Mouse (Mus musculus): ENCODE data around the gene Dpy19l3. TPM values are rescaled to one million over a fixed set of nuclear protein-coding genes. Genes with fewer than 3 reads are reported as not detected.

Dpy19l3 gene
- polyA plus RNA-seq, 1 experiment from 2014 or later: 31.5 TPM

- WGBS: 29% methylated on average over 18 of the region's 18 CpGs
- peaks cover 75% of the 10 kb centered on the region for H3K4me1 ChIP-seq
- no peaks in the 10 kb centered on the region for H3K36me3 ChIP-seq (replicated peaks)
- DNase-seq (ENCODE audit: extremely low spot score, low spot score): peak; percentile 82
- H3K9me3 ChIP-seq: 0 out of 2 replicates have a peak, but pooled peaks cover 4% of the 10 kb centered on the region
- H3K27ac ChIP-seq: peak overlapping the region; percentile 90
- H3K27me3 ChIP-seq (ENCODE audit: poor library complexity, severe bottlenecking): no peaks in the 10 kb centered on the region
- peak overlapping the region; percentile 23 for H3K4me3 ChIP-seq
These were observed 85.9 kb downstream of the Dpy19l3 start for GRCm38 (mm10) chr7:35668066-35669041.

- H3K9me3 ChIP-seq: peaks cover 14% of the 10 kb centered on the region; the same call in 1 of the 2 replicates
- H3K4me1 ChIP-seq: peaks cover 51% of the 10 kb centered on the region
- no peaks in the 10 kb centered on the region for H3K36me3 ChIP-seq (replicated peaks)
- no peak overlapping the region for H3K4me3 ChIP-seq
- WGBS: 54% methylated on average over 16 of the region's 16 CpGs
- DNase-seq (ENCODE audit: extremely low spot score, low spot score): no peak
- no peaks in the 10 kb centered on the region for H3K27me3 ChIP-seq (ENCODE audit: poor library complexity, severe bottlenecking)
- peak overlapping the region; percentile 72 for H3K27ac ChIP-seq
These were observed 90.4 kb downstream of the Dpy19l3 start for GRCm38 (mm10) chr7:35663790-35664376.

- no peaks in the 10 kb centered on the region for H3K27me3 ChIP-seq (ENCODE audit: poor library complexity, severe bottlenecking)
- H3K36me3 ChIP-seq (replicated peaks): no peaks in the 10 kb centered on the region
- no peak overlapping the region for H3K27ac ChIP-seq
- H3K9me3 ChIP-seq: peaks cover 10% of the 10 kb centered on the region; the same call in 1 of the 2 replicates
- WGBS: 58% methylated on average over 3 of the region's 3 CpGs
- H3K4me1 ChIP-seq: peaks cover 20% of the 10 kb centered on the region
- DNase-seq (ENCODE audit: extremely low spot score, low spot score): no peak
- no peak overlapping the region for H3K4me3 ChIP-seq
These were observed 95.1 kb downstream of the Dpy19l3 start for GRCm38 (mm10) chr7:35659173-35659572.

- DNase-seq (ENCODE audit: extremely low spot score, low spot score): no peak
- Histone ChIP-seq H3K4me3 (no peak overlapping the region), H3K27ac (no peak overlapping the region), H3K36me3 (replicated peaks) (no peaks in the 10 kb centered on the region), H3K9me3 (peaks cover 10% of the 10 kb centered on the region; the same call in 1 of the 2 replicates), H3K4me1 (peaks cover 7% of the 10 kb centered on the region; the same call in 1 of the 2 replicates), H3K27me3 (ENCODE audit: poor library complexity, severe bottlenecking) (no peaks in the 10 kb centered on the region)
- WGBS: 42% methylated on average over 6 of the region's 6 CpGs
These were observed 96.4 kb downstream of the Dpy19l3 start for GRCm38 (mm10) chr7:35657829-35658228.

DNA sequence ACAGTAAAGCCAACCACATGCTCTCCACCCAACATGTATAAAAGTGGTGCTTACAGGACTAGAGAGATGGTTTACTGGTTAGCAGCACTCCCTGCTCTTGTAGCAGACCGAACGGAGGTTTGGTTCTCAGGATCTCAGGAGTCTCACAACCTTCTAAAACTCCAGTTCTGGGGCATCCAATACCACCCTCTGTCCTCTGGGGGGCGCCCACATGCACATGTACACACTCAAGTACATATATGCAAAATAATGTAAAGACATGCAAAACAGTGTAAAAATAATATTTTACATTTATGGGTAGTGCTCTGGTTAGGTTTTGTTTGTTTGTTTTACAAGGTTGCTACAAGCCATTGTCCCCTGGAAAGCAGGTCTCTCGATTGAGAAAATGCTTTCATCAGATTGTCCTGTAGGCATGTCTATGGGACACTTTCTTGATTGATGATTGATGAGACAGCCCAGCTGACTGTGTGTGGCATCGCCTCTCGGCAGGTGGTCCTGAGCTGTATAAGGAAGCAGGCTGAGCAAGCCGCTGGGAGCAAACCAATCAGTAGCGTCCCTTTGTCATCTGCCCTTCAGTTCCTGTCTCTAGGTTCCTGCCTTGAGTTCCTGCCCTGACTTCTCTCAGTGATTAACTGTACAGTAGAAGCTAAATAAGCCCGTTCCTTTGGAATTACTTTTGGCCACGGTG is 102.5 kb downstream of the Dpy19l3 start:
- H3K9me3 ChIP-seq: peaks cover 9% of the 10 kb centered on the region; the same call in 1 of the 2 replicates
- no peaks in the 10 kb centered on the region for H3K27me3 ChIP-seq (ENCODE audit: poor library complexity, severe bottlenecking)
- no peak for DNase-seq (ENCODE audit: extremely low spot score, low spot score)
- no peaks in the 10 kb centered on the region for H3K36me3 ChIP-seq (replicated peaks)
- 89% methylated on average over 10 of the region's 10 CpGs for WGBS
- H3K4me1 ChIP-seq: peaks cover 8% of the 10 kb centered on the region
- no peak overlapping the region for H3K4me3 ChIP-seq
- no peak overlapping the region for H3K27ac ChIP-seq

DNA sequence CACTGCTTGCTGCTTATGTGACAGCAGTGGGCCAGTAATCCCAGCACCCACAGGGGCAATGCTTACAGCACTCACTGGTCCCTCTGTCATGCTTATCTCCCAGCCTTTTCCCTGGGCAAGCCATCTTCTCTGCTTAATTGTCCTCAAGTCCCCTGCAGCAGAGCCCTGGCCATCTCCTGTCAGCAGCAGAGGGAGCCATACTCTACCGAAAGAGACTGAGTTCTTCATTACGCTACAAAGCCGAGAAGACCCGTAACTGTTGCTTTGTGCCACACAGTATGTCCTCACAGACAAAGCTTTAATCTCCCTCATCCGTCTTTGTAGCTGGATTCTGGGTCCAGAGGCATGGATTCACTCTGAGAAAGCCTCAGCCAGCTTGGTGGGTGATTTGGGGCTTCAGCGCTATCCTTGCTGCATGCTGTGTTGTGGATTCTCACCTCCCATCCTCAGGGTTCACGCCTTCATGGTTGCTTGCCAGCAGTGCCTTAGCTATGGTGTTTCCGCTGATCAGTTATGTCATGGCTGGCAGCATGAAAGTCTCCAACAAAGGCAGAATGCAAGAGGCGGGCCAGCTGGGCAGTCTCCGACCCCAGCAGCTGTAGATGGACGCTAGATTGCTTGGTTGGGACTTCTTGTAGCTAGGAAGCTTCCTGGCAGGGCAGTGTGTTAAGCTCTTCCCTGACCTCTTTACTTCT is 103.4 kb downstream of the Dpy19l3 start:
- H3K27me3 ChIP-seq (ENCODE audit: poor library complexity, severe bottlenecking): no peaks in the 10 kb centered on the region
- 0 out of 2 replicates have a peak overlapping the region, but pooled peaks have one; percentile 15 for H3K27ac ChIP-seq
- no peak for DNase-seq (ENCODE audit: extremely low spot score, low spot score)
- peaks cover 16% of the 10 kb centered on the region for H3K4me1 ChIP-seq
- WGBS: 76% methylated on average over 11 of the region's 11 CpGs
- no peak overlapping the region for H3K4me3 ChIP-seq
- H3K36me3 ChIP-seq (replicated peaks): no peaks in the 10 kb centered on the region
- peaks cover 9% of the 10 kb centered on the region; the same call in 1 of the 2 replicates for H3K9me3 ChIP-seq

DNA sequence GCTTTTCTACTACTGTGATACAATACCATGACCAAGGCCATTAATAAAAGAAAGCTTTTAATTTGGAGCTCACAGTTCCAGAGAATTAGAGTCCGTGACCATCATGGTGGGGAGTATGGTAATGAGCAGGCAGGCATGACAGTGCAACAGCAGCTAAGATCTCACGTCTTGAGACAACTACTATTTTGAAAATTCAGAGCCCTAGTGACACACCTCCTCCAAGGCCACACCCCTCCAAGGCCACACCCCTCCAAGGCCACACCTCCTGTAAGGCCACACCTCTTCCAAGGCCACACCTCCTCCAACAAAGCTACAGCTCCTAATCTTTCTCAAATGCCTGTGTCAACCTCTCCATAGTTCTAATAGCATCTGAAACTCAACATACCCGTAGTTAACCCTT is 105.2 kb downstream of the Dpy19l3 start:
- DNase-seq (ENCODE audit: extremely low spot score, low spot score): no peak

GRCm38 (mm10) chr7:35648239-35649069 is 105.8 kb downstream of the Dpy19l3 start:
- Histone ChIP-seq H3K36me3 (replicated peaks) (peaks cover 23% of the 10 kb centered on the region), H3K4me1 (peaks cover 17% of the 10 kb centered on the region), H3K4me3 (no peak overlapping the region), H3K27me3 (ENCODE audit: poor library complexity, severe bottlenecking) (no peaks in the 10 kb centered on the region), H3K27ac (no peak overlapping the region), H3K9me3 (peaks cover 9% of the 10 kb centered on the region; the same call in 1 of the 2 replicates)
- 80% methylated on average over 9 of the region's 9 CpGs for WGBS
- no peak for DNase-seq (ENCODE audit: extremely low spot score, low spot score)

More for the DNA sequence above, 105.2 kb downstream of the Dpy19l3 start:
- 59% methylated on average over 3 of the region's 3 CpGs for WGBS
- H3K4me3 ChIP-seq: no peak overlapping the region
- no peaks in the 10 kb centered on the region for H3K27me3 ChIP-seq (ENCODE audit: poor library complexity, severe bottlenecking)
- peaks cover 9% of the 10 kb centered on the region; the same call in 1 of the 2 replicates for H3K9me3 ChIP-seq
- H3K27ac ChIP-seq: no peak overlapping the region
- peaks cover 17% of the 10 kb centered on the region for H3K36me3 ChIP-seq (replicated peaks)
- peaks cover 17% of the 10 kb centered on the region for H3K4me1 ChIP-seq

DNA sequence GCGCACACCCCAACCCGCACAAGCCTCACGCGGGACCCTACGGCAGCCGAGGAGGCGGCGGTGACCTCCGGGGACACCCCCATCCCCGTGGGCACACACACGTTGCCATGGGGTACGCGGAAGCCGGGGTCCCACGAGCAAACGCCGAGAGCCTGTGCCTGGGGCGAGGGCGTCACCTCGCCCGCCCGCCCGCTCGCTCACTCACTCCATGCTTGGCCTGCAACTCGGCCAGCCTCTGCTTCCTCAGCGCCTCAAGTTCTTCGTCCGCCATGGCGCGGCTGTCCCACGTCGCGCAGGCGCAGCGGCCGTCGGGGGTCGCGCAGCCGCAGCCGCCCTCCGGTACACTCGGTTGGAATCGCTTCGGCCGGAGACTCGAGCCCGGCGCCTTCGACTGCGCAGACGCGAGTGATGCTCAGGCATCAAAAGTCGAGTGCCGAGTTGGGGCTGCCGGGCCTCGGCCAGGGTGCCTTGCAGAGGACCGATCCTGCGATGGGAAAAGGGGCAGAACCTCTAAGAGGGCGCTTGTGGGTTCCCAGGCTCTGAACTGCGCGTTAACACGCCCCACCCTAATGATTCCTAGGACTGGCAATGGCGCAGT is 107.1 kb downstream of the Dpy19l3 start, which contains the start of gene Pdcd5:
Gene Pdcd5 (minus strand): TSS at position 421 of the 598 bp plus-strand sequence.
- Histone ChIP-seq H3K9me3 (peaks cover 9% of the 10 kb centered on the region; the same call in 1 of the 2 replicates), H3K27me3 (ENCODE audit: poor library complexity, severe bottlenecking) (no peaks in the 10 kb centered on the region), H3K36me3 (replicated peaks) (peaks cover 36% of the 10 kb centered on the region), H3K27ac (peak within 1 kb of the TSS; percentile 95), H3K4me3 (peak within 1 kb of the TSS; percentile 97), H3K4me1 (peaks cover 17% of the 10 kb centered on the region)
- peak; percentile 98 for DNase-seq (ENCODE audit: extremely low spot score, low spot score)
- under 1% methylated on average over 64 of the region's 64 CpGs for WGBS

GRCm38 (mm10) chr7:35646317-35647081 is 107.8 kb downstream of the Dpy19l3 start:
- 13% methylated on average over 34 of the region's 34 CpGs for WGBS
- Histone ChIP-seq H3K27me3 (ENCODE audit: poor library complexity, severe bottlenecking) (no peaks in the 10 kb centered on the region), H3K4me3 (peak overlapping the region; percentile 97), H3K36me3 (replicated peaks) (peaks cover 43% of the 10 kb centered on the region), H3K27ac (peak overlapping the region; percentile 95), H3K4me1 (peaks cover 17% of the 10 kb centered on the region), H3K9me3 (peaks cover 9% of the 10 kb centered on the region; the same call in 1 of the 2 replicates)
- no peak for DNase-seq (ENCODE audit: extremely low spot score, low spot score)

All from forebrain, embryonic 10.5 days (tissue).